Mouse (Mus musculus): ENCODE data around the gene Eif3g.

DNA sequence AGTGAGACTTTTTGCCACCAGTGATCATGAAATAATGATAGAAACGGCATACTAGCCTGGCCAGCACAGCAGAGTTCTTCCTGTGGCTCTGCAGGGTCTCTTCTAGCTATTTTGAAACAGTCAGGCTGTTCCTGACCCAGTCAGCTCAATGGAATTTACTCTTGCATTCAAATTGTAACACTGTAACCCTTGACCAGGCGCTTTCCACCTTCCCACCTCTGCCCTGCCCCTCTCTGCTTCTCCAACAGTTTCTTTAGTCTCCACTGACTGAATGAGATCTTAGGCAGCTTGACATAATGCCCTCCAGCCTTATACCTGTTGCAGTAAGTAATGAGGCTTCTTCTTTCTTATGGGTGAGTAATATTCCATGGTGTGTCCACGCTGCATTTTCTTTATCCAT lies 31.5 kb downstream of the Eif3g start:
- TF ChIP-seq ZKSCAN1 (IDR thresholded peaks at IDR 0.05; ENCODE audit: borderline replicate concordance, low read depth, low read length), result no peak
- TF ChIP-seq CTCF (conservative IDR thresholded peaks at IDR 0.05 in 1 of 2, IDR thresholded peaks at IDR 0.05 in 1 of 2; ENCODE audit: low read depth in 2 of 2, low read length in 2 of 2), result no peak
- no peak for TF ChIP-seq POLR2A (IDR thresholded peaks at IDR 0.05; ENCODE audit: low read depth, low read length)
- TF ChIP-seq CHD1 (IDR thresholded peaks at IDR 0.05; ENCODE audit: low read depth, low read length), result no peak
- TF ChIP-seq HCFC1 (IDR thresholded peaks at IDR 0.05; ENCODE audit: low read depth, low read length), result no peak
- TF ChIP-seq KAT2A (IDR thresholded peaks at IDR 0.05; ENCODE audit: insufficient replicate concordance, low read length), result no peak
- no peak for TF ChIP-seq BHLHE40 (IDR thresholded peaks at IDR 0.05; ENCODE audit: low read depth, low read length)
- TF ChIP-seq UBTF (IDR thresholded peaks at IDR 0.05; ENCODE audit: low read depth, low read length), result no peak
- TF ChIP-seq MAX (IDR thresholded peaks at IDR 0.05; ENCODE audit: low read length), result no peak
- TF ChIP-seq USF1 (IDR thresholded peaks at IDR 0.05; ENCODE audit: low read depth, low read length), result no peak
- no peak for TF ChIP-seq NELFE (IDR thresholded peaks at IDR 0.05; ENCODE audit: low read depth, low read length)
- TF ChIP-seq ETS1 (conservative IDR thresholded peaks at IDR 0.05; ENCODE audit: low read depth, low read length), result no peak
